Mouse (Mus musculus) left cerebral cortex, adult 9 months (tissue): Measurements from ENCODE around the gene Kras.
A peak's percentile ranks its signal among the peaks of the same experiment; 100 is the strongest.

Source experiments
- DNase-seq, 2 experiments: peaks; one replicate each; pipeline ENCODE4 v3.0.0; 2022; ENCODE audit warnings: low spot score in 2 of 2

Gene Kras

DNA sequence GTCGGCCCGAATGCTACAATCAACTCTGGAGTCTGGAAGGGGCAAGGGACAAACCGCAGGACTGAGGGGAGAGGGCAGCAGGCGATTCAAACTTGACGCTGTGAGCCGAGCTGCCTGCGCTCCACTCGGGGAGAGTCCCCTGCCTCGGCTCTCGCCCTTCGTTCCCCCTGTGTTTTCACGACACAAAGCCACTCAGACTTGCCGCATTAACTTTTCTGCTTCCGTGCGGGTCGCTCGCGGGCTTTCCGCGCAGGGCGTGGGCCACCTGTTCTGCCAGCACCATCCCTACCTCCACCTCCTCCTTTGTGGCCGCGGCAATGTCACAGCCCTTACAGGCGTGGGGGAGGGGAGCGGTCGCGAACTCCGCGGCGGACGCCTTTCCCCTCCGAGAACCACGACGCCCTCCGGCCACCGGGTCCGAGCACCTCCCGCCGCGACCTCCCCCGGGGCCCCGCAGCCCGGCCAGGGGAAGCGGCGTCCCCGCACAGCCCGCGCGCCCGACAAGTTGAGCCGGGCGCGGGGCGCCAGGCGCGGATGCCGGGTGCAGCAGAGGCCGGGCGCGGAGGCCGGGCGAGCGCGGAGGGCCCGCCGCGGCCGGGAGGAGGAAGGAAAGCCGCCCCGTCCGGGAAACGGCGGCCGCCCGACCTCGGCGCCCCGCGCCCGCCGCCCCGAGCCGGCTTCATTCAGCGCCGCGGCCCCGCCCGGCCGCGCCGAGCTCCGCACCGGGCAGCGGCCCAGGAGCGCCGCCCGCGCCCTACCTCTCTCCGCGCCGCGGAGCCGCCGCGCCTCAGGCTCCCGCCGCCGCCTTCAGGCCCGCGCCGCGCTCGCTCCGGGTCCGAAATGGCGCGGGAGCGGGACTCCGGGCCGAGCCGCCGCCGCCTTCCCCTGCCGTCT is 501 bp downstream of the Kras start:
- peak in 1 of 2 experiments; percentile 39 for DNase-seq

DNA sequence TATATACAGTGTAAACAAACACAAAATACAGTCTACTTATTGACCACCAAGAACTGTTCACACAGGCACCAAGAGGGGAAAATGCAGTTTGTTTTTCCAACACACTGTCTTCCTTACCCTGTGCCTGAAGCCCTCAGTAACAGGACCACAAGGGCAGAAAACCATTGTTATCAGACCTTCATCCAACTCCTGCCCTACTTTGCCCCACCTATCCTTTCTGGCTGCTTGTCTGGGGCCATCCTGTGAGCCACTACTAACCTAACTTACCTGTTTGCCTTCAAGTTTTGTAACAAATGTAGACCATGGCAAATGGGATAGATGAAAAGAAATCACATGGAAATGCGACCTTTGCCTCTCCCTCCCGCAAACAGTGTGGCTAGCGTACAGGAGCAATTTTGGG is 2.2 kb downstream of the Kras start:
- no peak for DNase-seq

DNA sequence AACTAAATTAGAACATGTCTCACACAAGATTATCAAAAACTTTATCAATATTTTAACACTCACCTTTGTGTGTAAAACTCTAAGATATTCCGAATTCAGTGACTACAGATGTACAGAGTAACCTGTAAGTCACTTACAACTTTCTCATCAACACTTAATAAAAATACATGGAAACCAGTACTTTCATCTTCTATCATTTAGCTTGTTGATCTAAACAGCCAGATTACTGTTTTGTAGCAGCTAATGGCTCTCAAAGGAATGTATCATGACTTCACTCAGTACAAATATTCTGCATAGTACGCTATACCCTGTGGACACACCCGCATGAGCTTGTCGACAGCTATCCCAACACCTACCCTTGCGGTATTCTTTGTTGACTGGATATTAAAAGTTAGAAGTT is 3.2 kb downstream of the Kras start:
- no peak for DNase-seq

DNA sequence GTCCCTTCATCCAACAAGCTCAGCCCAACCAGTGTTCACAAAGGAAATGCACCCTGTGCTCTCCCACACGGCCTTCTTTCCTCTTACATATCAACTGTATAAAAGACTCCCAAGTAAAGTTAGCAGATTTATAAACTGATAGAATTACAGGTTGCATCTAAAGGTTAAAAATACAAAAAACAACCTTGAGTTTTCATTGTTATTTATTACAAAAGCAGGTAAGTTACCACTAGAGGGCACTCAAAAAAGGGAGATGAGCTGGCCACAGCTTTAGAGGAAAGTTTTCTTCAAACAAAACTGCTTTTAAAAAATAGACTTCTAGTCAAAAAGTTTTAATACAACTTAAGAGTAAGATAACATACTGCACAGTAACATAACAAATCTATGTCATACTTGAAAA is 7.5 kb downstream of the Kras start:
- DNase-seq, result no peak

DNA sequence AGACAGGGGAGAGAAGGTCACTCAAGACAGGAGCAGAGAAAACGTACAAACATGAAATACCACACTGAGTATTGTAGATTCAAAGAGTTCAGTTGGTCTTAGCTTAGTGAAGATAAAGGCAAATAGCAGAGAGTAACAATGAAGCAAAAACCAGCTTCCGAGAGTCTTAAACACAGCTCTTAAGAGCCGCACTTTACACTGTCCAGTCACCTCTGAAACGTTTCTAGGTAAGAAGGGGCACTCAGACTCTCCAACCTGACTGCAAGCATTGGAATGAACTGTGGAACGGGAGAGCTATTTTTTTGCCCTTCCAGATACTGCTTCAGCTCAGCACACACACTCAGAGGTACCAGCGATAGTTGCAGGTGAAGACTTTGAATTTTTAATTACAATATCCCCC is 9.8 kb downstream of the Kras start:
- no peak for DNase-seq

DNA sequence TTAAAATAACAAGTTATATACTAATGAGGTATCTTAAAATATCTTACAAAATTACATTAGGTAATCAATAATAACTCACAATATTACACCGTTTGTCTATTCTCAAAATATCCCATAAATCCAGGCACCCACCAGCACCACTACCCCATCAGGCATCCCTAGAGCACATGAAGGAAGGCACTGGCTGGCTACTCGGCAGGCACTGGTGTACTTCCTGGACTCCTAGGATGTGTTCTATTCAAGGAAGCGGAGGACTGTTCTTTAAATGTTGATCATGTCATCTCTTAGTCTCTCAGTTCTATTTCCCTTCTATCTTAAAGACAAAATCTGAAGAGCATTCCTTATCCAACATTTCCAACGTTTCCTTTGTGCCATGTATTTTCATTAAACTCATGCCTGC is 12.9 kb downstream of the Kras start:
- DNase-seq, result no peak

DNA sequence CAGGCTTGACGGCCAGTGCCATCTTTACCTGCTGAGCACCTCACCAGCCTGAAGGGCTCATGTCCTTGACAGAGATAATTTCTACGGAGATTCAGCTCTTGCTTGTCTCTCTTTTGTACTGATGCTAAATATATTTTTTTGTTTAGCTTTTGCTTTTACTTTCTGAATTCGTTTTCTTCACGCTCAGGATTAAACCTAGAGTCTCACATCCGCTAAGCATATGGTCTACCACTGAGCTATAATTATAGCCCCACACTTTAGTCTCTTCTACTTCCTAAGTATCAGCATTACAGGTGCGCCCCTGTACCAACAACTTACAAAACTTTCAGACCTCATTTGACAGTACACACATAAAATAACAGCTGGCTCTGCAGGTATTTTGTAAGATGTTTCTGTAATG is 14.7 kb downstream of the Kras start:
- DNase-seq, result no peak

DNA sequence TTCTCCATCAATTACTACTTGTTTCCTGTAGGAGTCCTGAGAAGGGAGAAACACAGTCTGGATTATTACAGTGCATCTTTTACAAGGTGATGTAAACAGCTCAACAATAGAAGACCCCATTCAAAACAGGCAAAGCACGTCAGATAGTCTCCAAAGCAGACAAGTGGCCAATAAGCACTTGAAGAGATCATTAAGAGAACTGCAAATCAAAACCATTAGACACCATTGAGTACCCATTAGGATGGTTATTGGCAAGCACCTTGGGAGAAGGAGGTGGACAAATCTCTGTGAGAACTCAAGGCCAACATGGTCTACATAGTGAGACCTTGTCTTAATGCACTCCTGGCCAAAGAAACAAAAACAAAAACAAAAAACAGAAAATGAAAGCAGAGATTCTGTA is 15.6 kb downstream of the Kras start:
- DNase-seq, result no peak

DNA sequence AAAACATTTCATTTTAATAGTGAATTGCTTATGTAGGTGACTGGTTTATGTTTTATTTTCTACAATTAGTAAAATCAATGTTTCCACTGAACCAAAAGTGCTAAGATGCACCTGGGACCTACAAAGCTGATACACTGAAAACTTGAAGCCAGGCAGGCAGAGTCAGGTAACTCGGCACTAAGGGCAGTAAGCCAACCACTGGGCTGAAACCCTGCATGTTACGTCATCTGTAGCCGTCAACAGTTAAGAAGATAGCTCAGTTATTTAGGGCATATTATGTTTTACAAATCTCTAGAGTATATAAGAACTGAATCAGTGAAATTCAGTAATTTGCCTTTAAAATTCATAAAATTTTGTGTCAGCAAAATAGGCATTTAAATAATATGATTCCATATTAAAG is 23.7 kb downstream of the Kras start:
- no peak for DNase-seq

DNA sequence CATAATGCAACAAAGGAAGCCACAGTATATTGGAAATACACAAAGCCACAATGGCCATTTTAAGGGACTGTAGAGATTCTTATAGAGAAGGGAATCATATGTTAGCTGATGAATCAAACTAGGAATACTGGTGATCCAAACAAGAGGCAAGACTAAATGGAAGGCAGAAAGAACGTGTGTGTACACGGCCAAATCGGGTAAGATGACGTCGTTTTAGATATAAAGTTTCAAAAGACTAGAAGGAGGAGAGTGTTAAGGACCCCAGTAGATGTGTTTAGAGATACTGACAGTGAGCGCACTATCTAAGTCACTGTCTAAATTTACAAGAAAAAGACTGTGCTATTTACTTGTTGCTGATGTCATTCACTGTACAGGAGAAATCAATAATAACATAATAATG is 25.8 kb downstream of the Kras start:
- DNase-seq, result no peak

DNA sequence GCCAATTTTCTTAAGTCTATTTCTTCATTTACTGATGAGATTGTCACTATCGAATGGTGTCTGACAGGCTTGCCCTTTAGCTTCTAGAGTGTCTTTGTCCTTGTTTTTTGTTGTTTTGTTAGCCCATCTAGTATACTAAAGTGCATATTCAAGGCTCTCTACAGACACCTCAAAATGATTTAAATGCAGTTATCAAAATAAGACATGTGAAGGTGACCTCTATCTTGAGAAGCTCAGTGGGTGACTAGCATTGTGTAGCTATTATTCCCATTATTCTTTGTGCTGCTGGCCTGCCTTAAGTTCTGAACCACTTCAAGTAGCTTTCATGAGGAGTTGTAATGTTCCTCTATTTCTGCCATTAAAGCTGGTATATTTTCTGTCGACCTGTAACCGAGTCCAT is 34.2 kb downstream of the Kras start:
- no peak for DNase-seq

DNA sequence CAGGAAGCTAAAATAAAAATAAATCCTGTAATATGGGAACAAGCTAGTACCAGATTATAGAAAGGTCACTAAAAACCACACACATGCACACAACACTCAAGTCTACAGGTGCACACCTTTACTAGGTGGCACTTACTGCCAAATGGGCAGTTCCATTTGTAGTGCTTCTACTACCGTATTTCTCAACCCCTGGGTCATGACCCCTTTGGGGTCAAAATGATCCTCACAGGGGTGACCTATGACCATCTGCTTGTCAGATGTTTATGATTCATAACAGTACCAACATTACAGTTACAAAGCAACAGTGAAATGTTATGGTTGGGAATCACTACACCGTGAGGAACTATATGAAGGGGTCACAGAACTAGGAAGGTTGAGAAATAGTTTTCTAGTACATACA is 36.1 kb downstream of the Kras start:
- DNase-seq, result no peak

DNA sequence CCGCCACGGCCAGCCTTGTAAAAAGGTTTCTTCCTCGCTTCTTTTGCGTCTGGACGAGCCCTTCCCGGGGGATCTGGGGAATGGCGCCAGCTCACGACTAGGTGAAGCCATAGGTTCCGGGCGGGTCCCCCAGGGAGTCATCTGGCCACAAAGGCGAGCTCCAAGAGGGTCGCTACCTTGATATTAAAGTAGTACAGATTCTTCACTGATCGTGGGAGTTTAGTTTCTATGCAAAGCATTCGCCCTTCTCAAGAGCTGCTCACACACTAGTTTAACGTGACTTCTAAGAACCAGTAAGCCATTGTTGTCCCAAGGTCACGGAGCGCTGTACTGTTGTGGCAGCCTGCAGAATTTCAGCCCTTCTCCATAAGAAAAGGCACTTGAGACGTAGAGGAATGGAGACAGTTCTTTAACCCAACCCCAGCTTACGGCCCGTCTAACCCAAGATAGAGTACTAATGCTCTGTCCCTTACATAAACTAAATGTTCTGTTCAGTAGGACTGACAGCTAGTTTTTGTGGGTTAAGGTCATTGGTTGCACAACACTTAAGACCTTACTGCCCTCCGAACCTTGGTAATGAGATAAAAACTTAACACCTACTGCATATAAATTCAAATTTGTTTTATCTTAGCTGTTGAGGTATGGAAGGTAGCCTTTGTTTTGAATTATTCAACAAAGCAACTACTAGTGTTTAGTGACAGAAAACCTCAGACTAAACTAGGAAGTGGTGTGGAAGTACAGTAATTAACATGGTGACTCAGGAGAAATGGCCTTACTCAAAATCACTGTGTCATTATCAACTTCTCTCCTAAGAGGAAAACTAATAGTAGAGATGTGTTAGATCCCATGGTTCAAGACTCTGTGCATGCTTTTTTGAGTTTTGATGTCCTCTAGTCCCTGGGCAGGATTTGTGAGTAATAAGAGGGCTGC is 38.4 kb downstream of the Kras start:
- peak in 1 of 2 experiments; percentile 38 for DNase-seq

DNA sequence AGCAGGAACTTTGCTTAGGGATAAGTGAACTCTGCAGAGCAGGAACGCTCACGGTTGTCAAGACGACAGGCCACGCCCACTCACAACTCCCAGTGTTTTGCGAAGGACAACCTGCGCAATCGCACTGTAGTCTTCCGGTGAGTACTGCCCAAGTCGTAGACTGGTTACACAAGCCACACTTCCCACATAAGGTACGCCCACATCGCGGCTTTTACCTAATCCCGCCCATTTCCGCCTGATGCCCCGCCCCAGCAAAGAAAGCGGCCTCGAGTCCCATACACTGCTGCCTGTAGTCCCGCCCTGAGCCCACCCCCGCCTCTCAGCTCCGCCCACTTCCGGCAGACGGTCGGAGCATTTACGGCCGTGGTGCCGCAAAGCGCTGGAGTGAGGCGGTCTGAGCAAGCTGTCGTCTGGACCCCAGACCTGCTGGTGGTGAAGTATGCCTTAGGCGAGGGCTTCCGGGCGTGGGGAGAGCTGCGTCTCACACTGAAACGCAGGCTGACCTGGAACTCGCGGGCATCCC is 39.2 kb downstream of the Kras start, which contains the start of the genes Casc1 and Etfrf1:
Gene Casc1 (minus strand): TSS at position 190 of the 523 bp plus-strand sequence.
Gene Etfrf1 (plus strand): TSS at position 319 of the 523 bp plus-strand sequence.
- DNase-seq, result peak; percentile 99

DNA sequence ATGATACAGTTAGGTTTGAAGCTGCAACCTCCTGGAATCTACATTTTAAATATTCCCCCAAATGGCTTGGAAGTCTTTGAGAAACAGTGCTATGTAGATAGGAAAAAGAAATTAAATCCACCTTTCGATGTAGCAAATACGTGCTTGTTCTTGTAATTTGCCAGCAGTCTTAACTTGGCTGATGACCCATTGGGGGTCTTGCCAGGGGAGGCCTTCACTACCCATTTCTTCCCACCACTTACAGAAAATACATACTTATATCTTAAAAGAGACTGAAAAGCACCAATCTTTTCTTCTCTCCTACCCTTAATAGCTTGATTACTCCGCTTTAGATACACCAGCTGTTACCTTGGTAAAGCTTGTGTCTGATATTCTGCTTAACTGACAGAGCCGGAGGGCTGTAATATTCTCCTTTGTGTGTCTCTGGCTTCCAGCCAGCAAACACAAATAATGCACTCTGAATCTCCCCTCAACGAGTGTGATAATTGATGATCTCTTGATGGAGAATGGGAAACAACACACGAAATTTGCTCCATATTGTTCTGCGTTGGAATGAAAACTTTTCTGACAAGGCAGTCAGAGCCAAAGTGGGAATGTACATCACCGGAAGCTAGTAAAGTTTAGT is 39.9 kb downstream of the Kras start:
- no peak for DNase-seq

DNA sequence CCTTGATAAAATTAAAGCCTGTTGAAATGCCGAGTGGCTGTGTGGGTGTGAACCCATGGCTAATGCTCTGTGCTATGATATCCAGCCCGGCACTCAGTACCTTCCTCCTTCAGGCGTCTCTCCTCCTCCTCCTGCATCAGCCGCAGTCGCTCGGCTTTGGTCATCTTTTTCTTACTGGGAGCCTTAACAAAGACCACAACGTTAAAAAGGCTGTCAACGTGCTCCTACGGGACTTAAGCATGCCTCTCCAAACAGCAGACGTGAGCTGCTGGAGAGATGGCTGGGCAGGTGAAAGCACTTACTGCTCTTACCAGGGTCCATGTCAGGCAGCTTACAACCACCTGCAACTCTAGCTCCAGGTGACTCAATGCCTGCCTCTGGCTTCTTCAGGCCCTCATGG is 44.9 kb downstream of the Kras start:
- DNase-seq, result no peak

DNA sequence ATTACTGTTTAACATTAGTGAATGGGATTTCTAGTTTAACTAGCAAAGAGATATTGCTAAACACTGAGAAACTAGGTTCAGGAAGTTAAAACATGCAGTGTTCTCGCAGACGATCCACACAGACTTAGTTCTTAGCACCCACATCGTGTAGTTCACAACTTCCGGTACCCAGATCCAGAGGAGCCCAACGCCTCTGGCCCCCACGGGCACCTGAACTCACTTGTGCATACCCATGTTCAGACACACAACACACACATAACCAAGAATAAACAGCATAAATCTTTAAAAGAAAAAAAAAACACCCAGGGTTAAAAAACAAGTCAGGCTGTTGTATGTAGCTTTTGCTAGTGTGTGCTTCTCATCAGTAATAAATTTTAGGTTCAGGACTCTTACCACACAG is 45.6 kb downstream of the Kras start:
- no peak for DNase-seq

DNA sequence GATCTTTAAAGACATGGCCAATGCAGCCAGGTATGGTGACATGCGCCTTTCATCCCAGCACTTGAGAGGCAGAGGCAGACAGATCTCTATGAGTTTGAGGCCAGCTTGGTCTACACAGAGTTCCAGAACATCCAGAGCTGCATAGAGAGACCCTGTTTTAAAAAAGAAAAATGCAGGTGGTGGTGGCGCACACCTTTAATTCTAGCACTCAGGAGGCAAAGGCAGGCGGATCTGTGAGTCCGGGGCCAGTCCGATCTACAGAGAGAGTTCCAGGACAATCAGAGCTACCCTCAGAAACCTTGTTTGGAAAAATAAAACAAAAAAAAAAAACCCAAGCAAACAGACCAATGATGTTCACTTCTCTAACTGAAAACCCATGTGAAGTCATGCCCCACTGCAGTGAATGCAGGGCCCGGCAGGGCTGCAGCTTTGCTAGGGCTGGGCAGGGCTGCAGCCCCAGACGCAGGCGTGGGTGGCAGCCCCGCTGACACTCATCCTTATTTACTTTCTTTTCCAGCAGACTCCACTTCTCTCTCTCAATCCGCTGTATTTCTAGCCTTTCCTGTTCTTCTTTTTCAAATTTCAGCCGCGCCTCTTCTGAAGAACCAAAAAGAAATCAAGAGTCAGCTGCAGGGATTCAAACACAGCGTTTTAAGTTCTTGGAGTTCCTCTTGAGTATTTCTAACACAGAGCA is 47.5 kb downstream of the Kras start:
- no peak for DNase-seq

DNA sequence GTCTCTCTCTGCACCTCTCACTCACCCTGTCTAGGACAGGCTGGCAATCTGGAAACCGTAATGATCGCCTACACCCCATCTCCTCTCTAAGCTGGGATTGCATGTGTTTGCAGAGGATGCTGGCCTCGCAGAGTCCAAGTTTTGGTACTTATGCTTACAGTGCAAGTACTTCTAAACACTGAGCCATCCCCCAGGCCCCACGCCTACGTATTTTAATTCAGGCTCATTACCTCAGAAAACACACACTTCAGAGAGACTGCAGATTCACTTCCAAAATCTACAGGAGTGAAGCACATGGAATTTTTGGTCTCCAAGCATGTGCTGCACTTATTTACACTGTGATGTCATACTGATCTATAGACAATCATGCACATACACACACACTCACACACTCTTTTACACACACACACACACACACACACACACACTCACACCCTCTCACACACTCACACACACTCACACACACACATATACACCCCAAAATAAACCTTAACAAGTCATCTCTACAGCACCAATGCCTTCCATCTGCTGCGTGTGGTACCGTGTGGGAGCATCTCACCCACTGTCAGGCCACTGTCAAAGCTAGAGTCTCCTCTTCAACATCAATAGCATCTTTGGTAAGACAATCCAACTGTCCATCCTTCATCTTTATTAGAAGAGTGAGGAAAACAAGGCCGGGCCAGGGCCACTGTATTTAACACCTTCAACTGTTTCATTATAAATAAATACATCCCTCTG is 51.9 kb downstream of the Kras start:
- no peak for DNase-seq

DNA sequence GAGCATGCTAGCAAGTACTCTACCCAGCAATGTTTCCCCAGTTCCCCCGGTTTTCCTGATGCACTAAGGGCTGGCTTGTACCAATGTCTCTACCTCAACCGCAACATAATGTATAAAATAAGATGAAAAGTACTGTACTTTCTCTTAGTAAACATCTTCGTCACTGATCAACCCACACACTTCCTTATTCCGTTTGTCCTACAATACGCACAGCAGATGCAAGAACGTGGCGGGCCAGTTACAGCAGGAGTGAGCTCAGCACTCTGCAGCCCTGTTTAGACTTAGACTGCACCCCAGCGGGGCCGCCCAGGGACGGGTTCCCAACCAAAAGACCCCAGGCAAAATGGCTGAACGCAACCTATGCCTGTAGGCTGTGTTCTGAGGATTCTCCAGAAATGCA is 56.6 kb downstream of the Kras start:
- no peak for DNase-seq

DNA sequence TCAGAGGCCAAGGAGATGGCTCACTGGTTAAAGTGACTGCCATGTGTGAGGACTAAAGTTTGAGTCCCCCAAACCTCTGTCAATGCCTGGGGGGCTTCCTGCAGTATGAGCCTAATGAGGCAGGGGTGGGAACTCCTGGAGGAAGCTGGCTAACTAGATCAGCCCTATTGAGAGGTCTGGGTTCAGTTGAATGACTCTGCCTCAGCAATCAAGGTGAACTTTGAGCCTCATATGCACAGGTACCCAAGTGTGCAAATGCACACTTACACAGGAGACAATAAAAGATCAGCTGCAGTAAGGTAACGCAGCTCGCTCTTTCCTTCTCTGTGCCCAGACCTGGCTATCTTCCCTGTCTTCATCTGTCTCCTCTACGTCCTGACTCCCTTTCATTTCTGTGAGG is 57.0 kb downstream of the Kras start:
- no peak for DNase-seq
